Mouse (Mus musculus) limb, embryonic 13.5 days (tissue): ENCODE results near the gene 1700021F05Rik. TPM values are rescaled to one million over a fixed set of nuclear protein-coding genes. Genes with fewer than 3 reads are reported as not detected.

Experiments used
- ATAC-seq: fragments of 200-750 bp; cut with Nextera tagmentation; 2 replicates; pipeline ENCODE4 v1.8.0; 2017; ENCODE audit warnings: low read depth, moderate number of reproducible peaks, moderate TSS enrichment; ENCODE audit not compliant: low FRiP score
- H3K27ac ChIP-seq: fragments of 300-500 bp; sonication (generic); 2 replicates; pipeline ENCODE4 v1.5.1; 2015; ENCODE audit warnings: inconsistent platforms, mild to moderate bottlenecking, moderate library complexity
- H3K27me3 ChIP-seq: fragments of 300-500 bp; sonication (generic); 2 replicates; pipeline ENCODE4 v1.6.1; 2015; ENCODE audit warnings: mild to moderate bottlenecking, inconsistent platforms
- H3K36me3 ChIP-seq: fragments of 300-500 bp; sonication (generic); 2 replicates; pipeline ENCODE4 v1.6.1; 2015; ENCODE audit warnings: inconsistent platforms, mild to moderate bottlenecking, moderate library complexity
- H3K4me1 ChIP-seq: fragments of 300-500 bp; sonication (generic); 2 replicates; pipeline ENCODE4 v1.6.1; 2015; ENCODE audit warnings: inconsistent platforms
- H3K4me2 ChIP-seq: fragments of 300-500 bp; sonication (generic); replicated peaks from 2 replicates; pipeline ENCODE4 v1.6.1; 2015; ENCODE audit warnings: inconsistent platforms, mild to moderate bottlenecking, moderate library complexity
- H3K4me3 ChIP-seq: fragments of 300-500 bp; sonication (generic); 2 replicates; pipeline ENCODE4 v1.5.1; 2015; ENCODE audit warnings: moderate library complexity, mild to moderate bottlenecking, inconsistent platforms
- H3K9ac ChIP-seq: fragments of 300-500 bp; sonication (generic); 2 replicates; pipeline ENCODE4 v1.6.1; 2015; ENCODE audit warnings: mild to moderate bottlenecking, inconsistent platforms
- H3K9me3 ChIP-seq: fragments of 300-500 bp; sonication (generic); 2 replicates; pipeline ENCODE4 v1.6.1; 2016; ENCODE audit warnings: inconsistent platforms
- WGBS: fragments of 180-500 bp; shearing (Covaris S2); methylation state at CpG from one replicate; pipeline ENCODE4 v1.1.7; 2015; 5-methylcytosine and 5-hydroxymethylcytosine counted together
- polyA plus RNA-seq: library from polyadenylated mRNA; unstranded; fragments of >200 nt; fragmentation: Nextera tagmentation; extraction: Ambion mirVana; gene quantifications from 2 replicates; pipeline ENCODE4 v1.2.1, GENCODE M21; 2015

1700021F05Rik gene
- polyA plus RNA-seq, 1 experiment from 2014 or later = 53.8 TPM

DNA sequence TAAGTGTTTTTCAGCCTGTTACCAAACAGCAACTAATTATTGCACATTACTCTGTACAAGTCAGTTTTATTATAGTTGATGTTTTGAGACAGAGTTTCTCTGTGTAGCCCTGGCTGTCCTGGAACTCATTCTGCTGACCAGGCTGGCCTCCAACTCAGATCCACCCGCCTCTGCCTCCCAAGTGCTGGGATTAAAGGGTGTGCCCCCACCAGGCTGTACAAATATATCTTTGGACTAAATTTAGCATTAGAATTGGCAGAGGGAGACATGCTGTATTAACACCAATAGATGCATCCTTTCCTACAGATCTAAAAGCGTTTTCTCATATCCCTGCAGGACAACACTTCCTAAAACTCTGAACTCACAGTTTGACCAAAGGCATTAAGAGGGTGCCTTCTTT lies 33.6 kb upstream of the 1700021F05Rik start:
- H3K4me2 ChIP-seq = no peak overlapping the region
- WGBS = 82% methylated on average over 2 of the region's 2 CpGs
- H3K36me3 ChIP-seq = no peaks in the 10 kb centered on the region; the same call in 1 of the 2 replicates
- H3K9ac ChIP-seq = no peak overlapping the region
- H3K27ac ChIP-seq = no peak overlapping the region
- peaks cover 11% of the 10 kb centered on the region for H3K9me3 ChIP-seq
- no peaks in the 10 kb centered on the region for H3K27me3 ChIP-seq
- ATAC-seq = no peak
- H3K4me3 ChIP-seq = no peak overlapping the region
- H3K4me1 ChIP-seq = peaks cover 7% of the 10 kb centered on the region

DNA sequence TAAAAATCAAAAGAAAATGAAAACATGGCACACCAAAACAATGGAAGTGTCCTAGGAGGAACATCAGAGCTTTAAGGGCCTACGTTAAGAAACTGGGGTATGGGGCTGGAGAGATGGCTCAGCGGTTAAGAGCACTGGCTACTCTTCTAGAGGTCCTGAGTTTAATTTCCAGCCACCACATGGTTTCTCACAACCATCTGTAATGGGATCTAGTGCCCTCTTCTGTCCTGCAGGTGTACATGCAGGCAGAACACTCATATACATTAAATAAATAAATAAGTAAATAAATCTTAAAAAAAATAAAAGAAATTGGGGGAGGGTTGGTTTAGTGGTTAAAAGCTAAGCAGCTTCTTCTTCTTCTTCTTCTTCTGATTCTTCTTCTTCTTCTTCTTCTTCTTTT lies 20.5 kb upstream of the 1700021F05Rik start:
- ATAC-seq = no peak
- no peaks in the 10 kb centered on the region for H3K9me3 ChIP-seq

DNA sequence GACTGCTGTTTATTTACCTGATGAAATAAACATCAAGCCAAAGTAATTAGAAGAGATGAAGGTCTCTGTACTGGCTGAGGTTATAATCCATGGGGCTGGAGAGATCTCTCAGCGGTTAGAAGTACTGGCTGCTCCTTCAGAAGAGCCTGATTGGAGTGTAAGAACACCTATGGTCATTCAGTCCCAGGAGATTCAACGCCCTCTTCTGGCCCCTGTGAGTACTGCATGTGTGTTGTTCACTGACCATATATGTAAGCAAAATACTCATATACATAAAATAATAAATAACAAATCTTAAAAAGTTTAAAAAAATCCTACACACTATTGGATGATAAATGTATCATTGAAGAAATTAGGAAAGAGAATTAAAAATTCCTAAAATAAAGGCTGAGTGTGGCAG lies 20.0 kb upstream of the 1700021F05Rik start:
- WGBS = 41% methylated on average over 2 of the region's 2 CpGs
- no peak overlapping the region for H3K9ac ChIP-seq

More for the DNA sequence above, 20.5 kb upstream of the 1700021F05Rik start:
- H3K27me3 ChIP-seq = no peaks in the 10 kb centered on the region
- H3K4me1 ChIP-seq = no peaks in the 10 kb centered on the region
- H3K27ac ChIP-seq = no peak overlapping the region
- H3K36me3 ChIP-seq = no peaks in the 10 kb centered on the region
- H3K4me2 ChIP-seq = no peak overlapping the region
- WGBS = 85% methylated on average over 2 of the region's 2 CpGs
- H3K9ac ChIP-seq = no peak overlapping the region
- no peak overlapping the region for H3K4me3 ChIP-seq

DNA sequence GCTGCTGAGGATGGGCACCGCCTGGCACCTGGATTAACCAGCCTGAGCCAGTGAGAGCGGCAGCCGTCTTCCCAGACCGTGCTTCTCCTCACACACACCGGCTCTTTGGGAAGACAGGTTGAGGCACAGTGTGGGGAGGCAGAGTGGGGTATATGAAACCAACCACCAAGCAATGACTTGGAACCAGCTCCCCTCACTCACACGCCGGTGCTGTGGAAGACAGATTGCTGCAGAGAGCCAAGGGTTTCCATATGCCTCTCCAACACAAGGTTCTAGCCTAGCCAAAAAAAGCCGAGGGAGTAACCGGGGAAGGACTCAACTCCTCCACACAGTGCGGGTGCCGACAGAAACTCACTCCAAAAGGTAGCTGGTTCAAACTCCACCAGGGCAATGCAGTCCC lies 18.5 kb upstream of the 1700021F05Rik start:
- Histone ChIP-seq H3K9me3 (no peaks in the 10 kb centered on the region), H3K27me3 (no peaks in the 10 kb centered on the region)

More for the DNA sequence above, 20.0 kb upstream of the 1700021F05Rik start:
- ATAC-seq = no peak
- no peak overlapping the region for H3K4me2 ChIP-seq
- no peaks in the 10 kb centered on the region for H3K36me3 ChIP-seq
- H3K27me3 ChIP-seq = no peaks in the 10 kb centered on the region
- H3K4me1 ChIP-seq = no peaks in the 10 kb centered on the region
- no peaks in the 10 kb centered on the region for H3K9me3 ChIP-seq
- H3K4me3 ChIP-seq = no peak overlapping the region
- H3K27ac ChIP-seq = no peak overlapping the region

DNA sequence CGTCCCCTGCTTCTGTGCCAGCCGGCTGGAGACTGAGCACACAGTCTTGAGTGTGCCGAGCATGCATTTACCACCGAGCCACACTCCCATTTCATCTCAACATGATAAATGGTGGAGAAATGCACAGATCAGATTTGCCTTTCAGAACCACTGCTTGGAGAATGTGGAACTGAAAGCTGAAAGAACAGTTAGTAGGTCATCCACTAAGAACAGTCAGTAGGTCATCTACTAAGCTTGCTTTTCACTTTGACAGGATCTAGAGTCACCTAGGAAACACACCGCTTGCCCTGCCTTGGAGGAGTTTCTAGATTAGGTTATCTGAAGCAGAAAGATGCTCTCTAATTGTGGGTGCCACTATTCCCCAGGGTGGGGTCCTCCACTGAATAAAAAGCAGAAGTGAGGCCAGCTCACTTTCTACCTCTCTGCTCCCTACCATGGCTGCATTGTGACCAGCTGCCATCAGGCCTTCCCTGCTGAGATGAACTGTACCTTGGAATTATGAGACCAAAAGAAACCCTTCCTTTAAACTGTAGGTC lies 16.9 kb upstream of the 1700021F05Rik start:
- no peak overlapping the region for H3K9ac ChIP-seq
- no peak overlapping the region for H3K4me2 ChIP-seq
- H3K4me3 ChIP-seq = no peak overlapping the region
- no peak overlapping the region for H3K27ac ChIP-seq
- 80% methylated on average over 5 of the region's 5 CpGs for WGBS
- no peak for ATAC-seq
- H3K27me3 ChIP-seq = no peaks in the 10 kb centered on the region
- H3K36me3 ChIP-seq = no peaks in the 10 kb centered on the region
- H3K9me3 ChIP-seq = no peaks in the 10 kb centered on the region; the same call in 1 of the 2 replicates
- no peaks in the 10 kb centered on the region for H3K4me1 ChIP-seq

More for the DNA sequence above, 18.5 kb upstream of the 1700021F05Rik start:
- Histone ChIP-seq H3K27ac (no peak overlapping the region), H3K4me3 (no peak overlapping the region), H3K4me2 (no peak overlapping the region), H3K9ac (no peak overlapping the region), H3K4me1 (no peaks in the 10 kb centered on the region), H3K36me3 (no peaks in the 10 kb centered on the region)
- 81% methylated on average over 11 of the region's 11 CpGs for WGBS
- no peak for ATAC-seq

DNA sequence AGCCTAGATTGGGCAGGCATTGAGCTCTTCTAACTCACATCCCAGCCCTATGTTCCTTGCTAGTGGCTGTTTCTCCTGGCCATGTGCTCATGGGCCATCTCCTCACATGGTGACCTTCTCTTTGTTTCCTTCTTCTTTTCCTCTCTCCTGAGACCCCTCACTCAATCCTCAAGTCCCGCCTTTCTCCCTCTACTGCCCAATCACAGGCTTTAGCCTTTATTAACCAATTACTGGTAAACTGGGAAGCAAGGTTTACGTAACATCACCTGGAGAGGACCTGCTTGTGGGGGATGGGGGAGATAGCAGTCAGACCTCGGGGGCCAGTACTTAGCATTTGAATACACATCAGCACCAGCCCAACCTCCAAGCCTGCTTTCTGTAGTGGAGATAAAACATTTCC lies 10.6 kb upstream of the 1700021F05Rik start:
- H3K4me2 ChIP-seq = no peak overlapping the region
- H3K4me3 ChIP-seq = no peak overlapping the region
- no peaks in the 10 kb centered on the region; the same call in 1 of the 2 replicates for H3K9me3 ChIP-seq
- H3K27me3 ChIP-seq = no peaks in the 10 kb centered on the region
- H3K4me1 ChIP-seq = peaks cover 4% of the 10 kb centered on the region; the same call in 1 of the 2 replicates
- H3K9ac ChIP-seq = no peak overlapping the region
- no peak for ATAC-seq
- WGBS = 19% methylated on average over 3 of the region's 3 CpGs
- no peak overlapping the region for H3K27ac ChIP-seq
- H3K36me3 ChIP-seq = no peaks in the 10 kb centered on the region

DNA sequence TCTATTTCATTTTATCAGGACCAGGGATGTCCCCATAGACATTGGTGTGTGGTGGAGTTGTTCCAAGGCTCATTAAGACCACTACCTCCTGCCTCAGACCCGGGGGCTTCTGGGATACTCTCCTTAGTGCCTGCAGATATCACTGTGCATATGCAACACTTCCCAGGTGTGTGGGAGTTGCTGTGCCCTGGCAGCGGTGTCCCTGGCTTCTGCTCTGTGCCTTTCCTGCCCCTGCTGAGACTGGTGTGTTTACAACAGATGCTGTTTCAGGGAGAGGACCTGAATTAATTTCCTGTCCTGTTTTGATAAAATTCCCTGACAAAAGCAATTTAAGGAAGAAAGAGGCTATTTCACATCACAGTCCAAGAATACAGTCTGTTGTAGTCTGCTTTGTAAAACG lies 10.1 kb upstream of the 1700021F05Rik start:
- H3K4me2 ChIP-seq = no peak overlapping the region
- H3K9ac ChIP-seq = no peak overlapping the region
- 20% methylated on average over 3 of the region's 3 CpGs for WGBS
- H3K9me3 ChIP-seq = no peaks in the 10 kb centered on the region; the same call in 1 of the 2 replicates
- no peaks in the 10 kb centered on the region for H3K36me3 ChIP-seq
- ATAC-seq = no peak
- H3K27me3 ChIP-seq = no peaks in the 10 kb centered on the region
- peaks cover 4% of the 10 kb centered on the region; the same call in 1 of the 2 replicates for H3K4me1 ChIP-seq
- H3K4me3 ChIP-seq = no peak overlapping the region
- H3K27ac ChIP-seq = no peak overlapping the region

DNA sequence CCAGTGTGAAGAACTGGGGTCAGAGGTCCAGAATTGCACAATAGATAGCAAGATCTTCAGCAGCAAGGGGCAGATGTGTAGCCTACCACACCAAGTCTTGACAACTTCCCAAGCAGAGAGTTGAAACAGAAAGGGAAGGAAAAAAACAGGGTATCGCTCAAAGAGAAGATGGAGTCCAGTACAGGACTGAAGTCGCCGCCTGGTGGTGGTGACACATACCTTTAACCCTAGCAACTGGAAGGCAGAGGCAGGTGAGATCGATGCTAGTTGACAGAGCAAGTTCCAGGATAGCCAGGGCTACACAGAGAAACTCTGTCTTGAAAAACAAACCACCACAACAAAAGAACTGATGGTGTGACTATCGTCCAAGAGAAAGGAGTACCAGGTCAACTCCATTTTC lies 8.6 kb upstream of the 1700021F05Rik start:
- WGBS = 65% methylated on average over 5 of the region's 5 CpGs
- no peak for ATAC-seq

DNA sequence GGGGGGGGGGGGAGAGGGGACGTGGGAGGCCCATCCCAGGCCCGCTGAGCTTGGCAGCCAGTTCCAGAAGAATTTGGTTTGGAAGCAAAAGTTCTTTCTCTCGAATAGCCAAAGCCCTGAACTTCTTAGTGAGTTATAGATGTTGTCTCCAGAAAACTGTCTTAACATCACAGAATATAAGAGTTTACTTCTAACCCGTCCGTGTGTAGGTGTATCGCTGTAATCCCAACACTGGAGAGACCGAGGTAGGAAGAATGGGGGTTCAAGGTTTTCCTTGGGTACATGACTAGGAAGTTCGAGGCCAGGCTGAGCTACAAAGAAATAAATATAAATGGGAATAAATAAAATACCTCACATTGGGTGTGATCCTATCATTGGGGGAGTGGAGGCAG lies 355 bp upstream of the 1700021F05Rik start:
- no peaks in the 10 kb centered on the region for H3K9me3 ChIP-seq
- 49% methylated on average over 7 of the region's 8 CpGs for WGBS
- peak; percentile 6 for ATAC-seq
- no peaks in the 10 kb centered on the region for H3K27me3 ChIP-seq
- H3K4me1 ChIP-seq = peaks cover 11% of the 10 kb centered on the region
- H3K27ac ChIP-seq = no peak overlapping the region
- peak overlapping the region; percentile 88 for H3K4me3 ChIP-seq
- H3K36me3 ChIP-seq = peaks cover 4% of the 10 kb centered on the region
- 0 out of 2 replicates have a peak overlapping the region, but pooled peaks have one; percentile 19 for H3K9ac ChIP-seq
- H3K4me2 ChIP-seq = peak overlapping the region; percentile 74

More for the DNA sequence above, 8.6 kb upstream of the 1700021F05Rik start:
- H3K4me3 ChIP-seq = no peak overlapping the region
- H3K4me1 ChIP-seq = peaks cover 4% of the 10 kb centered on the region; the same call in 1 of the 2 replicates
- H3K36me3 ChIP-seq = no peaks in the 10 kb centered on the region
- no peak overlapping the region for H3K27ac ChIP-seq
- H3K9ac ChIP-seq = no peak overlapping the region
- H3K27me3 ChIP-seq = no peaks in the 10 kb centered on the region
- H3K4me2 ChIP-seq = no peak overlapping the region
- H3K9me3 ChIP-seq = no peaks in the 10 kb centered on the region; the same call in 1 of the 2 replicates

DNA sequence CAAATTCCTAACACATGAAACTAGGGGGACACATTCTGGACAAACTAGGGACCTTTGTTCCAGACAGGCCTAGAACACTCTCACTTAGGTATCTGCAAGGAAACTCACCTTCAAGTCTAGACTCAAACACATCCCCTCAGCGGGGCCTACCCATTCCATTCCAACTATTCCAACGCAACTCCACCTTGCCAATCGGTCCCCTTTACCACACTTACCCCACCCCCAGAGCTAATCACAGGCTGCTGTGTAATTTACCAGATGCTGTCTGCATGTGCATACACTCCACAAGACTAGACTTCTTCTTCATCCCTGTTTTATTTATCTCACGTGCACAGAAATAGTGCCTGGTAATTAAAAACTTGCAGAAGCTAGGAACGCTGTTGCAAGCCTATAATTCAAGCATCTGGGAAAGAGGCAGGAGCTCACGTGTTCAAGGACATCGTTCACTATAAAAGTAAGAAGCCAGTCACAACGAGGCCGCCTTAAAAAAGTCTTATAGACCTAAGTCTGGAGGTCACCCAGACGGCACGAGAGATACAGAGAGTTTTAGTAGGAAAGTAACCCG lies 966 bp downstream of the 1700021F05Rik start:
- Histone ChIP-seq H3K36me3 (peaks cover 17% of the 10 kb centered on the region), H3K27ac (no peak overlapping the region), H3K9ac (peak overlapping the region; percentile 91), H3K4me2 (peak overlapping the region; percentile 74), H3K4me1 (peaks cover 11% of the 10 kb centered on the region), H3K27me3 (no peaks in the 10 kb centered on the region), H3K4me3 (peak overlapping the region; percentile 88), H3K9me3 (no peaks in the 10 kb centered on the region)
- no peak for ATAC-seq
- 12% methylated on average over 12 of the region's 12 CpGs for WGBS

DNA sequence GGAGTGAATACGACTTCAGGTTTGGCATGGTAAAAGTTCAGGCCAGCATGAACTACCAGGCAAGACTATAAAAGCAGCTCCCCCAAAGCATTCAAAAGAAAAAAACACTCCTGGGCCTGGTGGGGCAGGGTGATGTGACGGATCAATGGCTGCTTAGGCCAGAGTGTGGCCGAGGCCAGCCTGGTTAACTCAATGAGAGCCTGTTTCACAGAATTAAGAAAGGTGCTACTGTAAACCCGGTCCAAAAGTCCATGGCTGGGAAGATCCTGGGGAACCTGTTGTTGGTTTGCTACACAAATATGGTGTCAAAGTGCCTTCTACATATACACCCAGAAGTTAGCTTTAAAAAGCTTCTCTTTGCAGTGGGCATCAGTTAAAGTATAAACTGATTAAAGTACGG lies 2.0 kb downstream of the 1700021F05Rik start:
- peaks cover 11% of the 10 kb centered on the region for H3K4me1 ChIP-seq
- H3K4me2 ChIP-seq = no peak overlapping the region
- H3K27ac ChIP-seq = no peak overlapping the region
- peak overlapping the region; percentile 45; the same call in 1 of the 2 replicates for H3K9ac ChIP-seq
- 84% methylated on average over 5 of the region's 5 CpGs for WGBS
- no peaks in the 10 kb centered on the region for H3K27me3 ChIP-seq
- H3K4me3 ChIP-seq = no peak overlapping the region
- peaks cover 17% of the 10 kb centered on the region for H3K36me3 ChIP-seq
- ATAC-seq = no peak
- H3K9me3 ChIP-seq = no peaks in the 10 kb centered on the region

DNA sequence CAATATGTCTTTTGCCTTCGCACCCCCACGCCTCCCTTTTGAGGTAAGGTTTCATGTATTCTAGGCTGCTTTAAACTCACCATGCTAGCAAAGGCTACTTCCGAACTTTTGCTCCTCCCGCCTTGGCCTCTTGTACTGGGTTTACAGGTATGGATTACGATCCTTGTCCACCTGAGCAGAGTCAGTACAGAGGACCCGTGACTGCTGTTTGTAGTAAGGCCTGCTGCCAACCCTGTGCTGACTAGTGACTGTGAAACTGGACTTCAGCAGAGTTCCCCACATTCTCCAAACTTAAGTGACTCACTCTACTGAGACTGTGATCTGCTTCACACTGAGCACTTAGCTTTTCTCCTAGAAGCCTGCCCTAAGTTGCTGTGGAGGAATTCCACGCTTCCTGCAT lies 3.1 kb downstream of the 1700021F05Rik start:
- peaks cover 28% of the 10 kb centered on the region for H3K36me3 ChIP-seq
- no peaks in the 10 kb centered on the region for H3K27me3 ChIP-seq
- peaks cover 11% of the 10 kb centered on the region for H3K4me1 ChIP-seq
- H3K4me2 ChIP-seq = no peak overlapping the region
- no peaks in the 10 kb centered on the region for H3K9me3 ChIP-seq
- no peak overlapping the region for H3K27ac ChIP-seq
- no peak overlapping the region for H3K4me3 ChIP-seq
- no peak overlapping the region for H3K9ac ChIP-seq
- no peak for ATAC-seq
- 94% methylated on average over 7 of the region's 7 CpGs for WGBS

DNA sequence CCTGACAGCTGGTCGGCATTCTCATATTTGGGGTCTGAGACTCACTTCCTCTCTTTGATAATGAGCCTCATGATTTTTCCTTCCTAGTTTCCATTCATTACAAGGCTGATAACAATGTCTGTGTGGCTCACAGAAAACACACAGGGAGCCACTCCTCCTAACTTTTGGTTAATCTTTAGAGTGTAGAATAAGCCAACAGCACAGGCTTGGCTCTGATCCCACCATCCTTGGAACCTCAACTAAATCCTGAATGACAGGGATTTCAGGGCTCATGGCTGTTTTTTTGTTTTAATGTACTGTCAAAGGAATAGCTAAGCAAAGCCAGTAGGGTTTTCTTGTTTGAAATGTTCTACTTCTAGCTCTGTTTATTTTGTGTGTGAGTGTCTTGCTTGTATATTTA lies 6.4 kb downstream of the 1700021F05Rik start:
- no peak overlapping the region for H3K4me2 ChIP-seq
- H3K4me1 ChIP-seq = peaks cover 3% of the 10 kb centered on the region
- no peak overlapping the region for H3K4me3 ChIP-seq
- H3K27me3 ChIP-seq = no peaks in the 10 kb centered on the region
- 82% methylated on average over 1 of the region's 1 CpGs for WGBS
- H3K9ac ChIP-seq = no peak overlapping the region
- H3K9me3 ChIP-seq = no peaks in the 10 kb centered on the region
- H3K27ac ChIP-seq = no peak overlapping the region
- ATAC-seq = no peak
- peaks cover 59% of the 10 kb centered on the region for H3K36me3 ChIP-seq
